Mouse (Mus musculus) thymus, adult 2 months (tissue): ENCODE data around the gene Cxadr. TPM values are rescaled to one million over a fixed set of nuclear protein-coding genes. Genes with fewer than 3 reads are reported as not detected.

Experiments used
- DNase-seq: peaks from one replicate; pipeline ENCODE4 v3.0.0; 2021
- H3K27ac ChIP-seq: fragments of 200-500 bp; 2 replicates; pipeline ENCODE4 v1.5.1; 2012; ENCODE audit warnings: low read length, control low read depth; ENCODE audit not compliant: control insufficient read depth, insufficient read depth
- H3K27me3 ChIP-seq: fragments of 200-500 bp; 2 replicates; pipeline ENCODE4 v1.6.1; 2012; ENCODE audit warnings: mild to moderate bottlenecking, low read length, moderate library complexity, mixed read lengths; ENCODE audit not compliant: control insufficient read depth, insufficient read depth
- H3K36me3 ChIP-seq: fragments of 200-500 bp; 2 replicates; pipeline ENCODE4 v1.6.1; 2012; ENCODE audit warnings: mild to moderate bottlenecking, low read length, moderate library complexity; ENCODE audit not compliant: control insufficient read depth, insufficient read depth
- H3K4me1 ChIP-seq: fragments of 200-500 bp; replicated peaks from 2 replicates; pipeline ENCODE4 v1.6.1; 2012; ENCODE audit warnings: low read length; ENCODE audit not compliant: control insufficient read depth, insufficient read depth
- H3K4me3 ChIP-seq: fragments of 200-500 bp; 2 replicates; pipeline ENCODE4 v1.5.1; 2012; ENCODE audit warnings: mild to moderate bottlenecking, low read length, control low read depth, moderate library complexity; ENCODE audit not compliant: control insufficient read depth, insufficient read depth
- CTCF ChIP-seq: fragments of 200-500 bp; IDR thresholded peaks from 2 replicates; pipeline ENCODE4 v1.5.1; 2012; ENCODE audit warnings: mild to moderate bottlenecking, control low read depth, low read length, moderate library complexity, borderline replicate concordance; ENCODE audit not compliant: control insufficient read depth, poor library complexity, insufficient read depth; ENCODE audit errors: extremely low read depth
- POLR2A ChIP-seq: fragments of 200-500 bp; IDR thresholded peaks from 2 replicates; pipeline ENCODE4 v1.6.1; 2012; ENCODE audit warnings: mild to moderate bottlenecking, low read length, control low read depth, moderate library complexity; ENCODE audit not compliant: control insufficient read depth, poor library complexity, insufficient read depth; ENCODE audit errors: extremely low read depth
- WGBS: fragments of 180-500 bp; shearing (Covaris S2); methylation state at CpG from one replicate; pipeline ENCODE4 v1.1.7; 2018; 5-methylcytosine and 5-hydroxymethylcytosine counted together
- polyA plus RNA-seq: library from polyadenylated mRNA; depleted of rRNA; stranded (reverse); fragments of >200 nt; gene quantifications from 2 replicates; pipeline ENCODE4 v1.2.3, GENCODE M21; 2012; rRNA removed

Gene Cxadr
- polyA plus RNA-seq = 2.8 and 4.5 TPM in 2 replicates

- TF ChIP-seq CTCF (no peak), POLR2A (no peak)
- DNase-seq = peak; percentile 75
- WGBS = 2% methylated on average over 34 of the region's 34 CpGs
Observed at GRCm38 (mm10) chr16:78301183-78301830, at the start of gene Cxadr. Gene Cxadr, plus strand, starts transcription at chr16:78301489.

GRCm38 (mm10) chr16:78258989-78259388, 42.3 kb upstream of the Cxadr start:
- H3K27ac ChIP-seq = no peak overlapping the region
- H3K4me3 ChIP-seq = no peak overlapping the region
- no peaks in the 10 kb centered on the region for H3K27me3 ChIP-seq
- WGBS = 87% methylated on average over 4 of the region's 4 CpGs
- DNase-seq = no peak
- no peaks in the 10 kb centered on the region for H3K36me3 ChIP-seq
- H3K4me1 ChIP-seq = no peaks in the 10 kb centered on the region
- TF ChIP-seq POLR2A (no peak), CTCF (no peak)

More at GRCm38 (mm10) chr16:78301183-78301830, at the start of gene Cxadr:
- H3K27me3 ChIP-seq = peaks cover 7% of the 10 kb centered on the region
- H3K27ac ChIP-seq = no peak within 1 kb of the TSS
- no peaks in the 10 kb centered on the region for H3K36me3 ChIP-seq
- H3K4me1 ChIP-seq = peaks cover 8% of the 10 kb centered on the region
- peak within 1 kb of the TSS; percentile 58 for H3K4me3 ChIP-seq

DNA sequence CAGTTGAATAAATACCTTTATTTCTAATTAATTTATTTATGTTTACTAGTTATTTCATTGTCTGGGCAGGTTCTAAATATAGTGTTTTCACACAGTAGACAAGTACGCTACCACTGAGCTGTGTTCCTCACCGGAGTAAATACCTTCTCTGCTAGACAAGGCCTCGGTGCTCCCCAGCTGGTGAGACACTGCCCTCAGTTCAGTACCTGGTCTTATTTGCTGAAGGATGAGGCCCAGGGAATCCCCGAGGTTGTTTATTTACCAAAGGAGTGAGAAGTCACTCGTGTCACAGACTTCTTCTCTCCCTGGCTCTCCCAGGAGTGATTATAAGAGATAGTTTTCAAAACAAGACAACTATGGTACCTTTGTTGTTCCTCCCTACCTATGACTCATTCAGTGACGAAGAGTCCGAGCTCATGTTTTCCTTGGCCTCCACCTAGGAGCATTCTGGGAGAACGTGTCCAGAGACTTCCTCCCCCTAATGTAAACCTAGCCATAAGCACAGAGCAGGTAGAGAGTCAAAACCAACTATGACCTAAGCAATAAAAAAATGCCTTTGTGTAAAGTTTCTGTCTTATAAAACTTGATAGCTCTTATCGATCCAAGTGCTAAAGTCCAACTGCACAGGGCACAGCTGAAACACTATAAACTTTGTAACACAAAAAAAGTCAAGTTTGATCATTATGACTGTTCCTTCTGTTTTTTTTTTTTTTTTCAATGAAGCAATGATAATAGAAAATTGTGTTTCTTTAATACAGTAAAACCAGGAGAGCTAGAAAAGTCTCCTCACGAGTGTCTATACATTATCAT, 41.0 kb upstream of the Cxadr start:
- TF ChIP-seq POLR2A (no peak), CTCF (no peak)
- Histone ChIP-seq H3K4me1 (peaks cover 4% of the 10 kb centered on the region), H3K27ac (no peak overlapping the region), H3K27me3 (no peaks in the 10 kb centered on the region), H3K4me3 (no peak overlapping the region), H3K36me3 (no peaks in the 10 kb centered on the region)
- WGBS = 89% methylated on average over 10 of the region's 10 CpGs
- DNase-seq = no peak

GRCm38 (mm10) chr16:78261520-78261919, 39.8 kb upstream of the Cxadr start:
- Histone ChIP-seq H3K27ac (no peak overlapping the region), H3K4me1 (peaks cover 4% of the 10 kb centered on the region), H3K4me3 (no peak overlapping the region), H3K36me3 (no peaks in the 10 kb centered on the region), H3K27me3 (no peaks in the 10 kb centered on the region)
- 84% methylated on average over 3 of the region's 3 CpGs for WGBS
- DNase-seq = no peak
- TF ChIP-seq POLR2A = no peak
- TF ChIP-seq CTCF = no peak

- no peak for TF ChIP-seq POLR2A
- no peak for TF ChIP-seq CTCF
- H3K4me3 ChIP-seq = peak overlapping the region; percentile 24
- no peak overlapping the region for H3K27ac ChIP-seq
- H3K4me1 ChIP-seq = peaks cover 4% of the 10 kb centered on the region
- no peaks in the 10 kb centered on the region for H3K27me3 ChIP-seq
- no peak for DNase-seq
- no peaks in the 10 kb centered on the region for H3K36me3 ChIP-seq
- WGBS = 33% methylated on average over 16 of the region's 16 CpGs
Observed at GRCm38 (mm10) chr16:78264442-78265150, 36.7 kb upstream of the Cxadr start.

DNA sequence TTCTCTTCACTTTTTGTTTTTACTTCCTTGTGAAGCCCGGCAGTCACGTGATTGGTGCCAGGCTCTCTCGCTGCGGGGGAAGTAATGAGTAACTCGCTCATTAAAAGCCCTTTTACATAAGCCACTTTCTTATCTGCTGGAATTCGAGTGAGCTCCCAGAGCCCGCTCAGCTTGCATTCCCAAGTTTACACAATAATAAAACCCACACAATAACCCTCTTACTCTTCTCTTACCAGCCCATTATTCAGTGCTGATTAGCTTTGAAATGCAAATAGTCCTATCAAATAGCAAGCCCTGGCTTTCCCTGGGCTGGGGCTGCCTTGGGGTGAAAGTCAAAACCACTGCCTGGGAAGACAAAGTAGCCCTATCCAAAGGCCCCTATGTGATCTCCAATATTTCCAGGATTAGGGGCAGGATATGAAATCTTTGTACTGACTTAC, 36.1 kb upstream of the Cxadr start:
- H3K27me3 ChIP-seq = no peaks in the 10 kb centered on the region
- peak overlapping the region; percentile 24; the same call in 1 of the 2 replicates for H3K4me3 ChIP-seq
- no peak for TF ChIP-seq CTCF
- no peak for TF ChIP-seq POLR2A
- H3K36me3 ChIP-seq = no peaks in the 10 kb centered on the region
- DNase-seq = peak; percentile 45
- WGBS = 2% methylated on average over 7 of the region's 7 CpGs
- no peak overlapping the region for H3K27ac ChIP-seq
- peaks cover 4% of the 10 kb centered on the region for H3K4me1 ChIP-seq
